Mouse (Mus musculus): ENCODE results near the gene Comt. TPM values are rescaled to one million over a fixed set of nuclear protein-coding genes. Genes with fewer than 3 reads are reported as not detected.
A peak's percentile ranks its signal among the peaks of the same experiment; 100 is the strongest.

Gene Comt
- polyA plus RNA-seq, 1 experiment from 2014 or later: 64.0 TPM

DNA sequence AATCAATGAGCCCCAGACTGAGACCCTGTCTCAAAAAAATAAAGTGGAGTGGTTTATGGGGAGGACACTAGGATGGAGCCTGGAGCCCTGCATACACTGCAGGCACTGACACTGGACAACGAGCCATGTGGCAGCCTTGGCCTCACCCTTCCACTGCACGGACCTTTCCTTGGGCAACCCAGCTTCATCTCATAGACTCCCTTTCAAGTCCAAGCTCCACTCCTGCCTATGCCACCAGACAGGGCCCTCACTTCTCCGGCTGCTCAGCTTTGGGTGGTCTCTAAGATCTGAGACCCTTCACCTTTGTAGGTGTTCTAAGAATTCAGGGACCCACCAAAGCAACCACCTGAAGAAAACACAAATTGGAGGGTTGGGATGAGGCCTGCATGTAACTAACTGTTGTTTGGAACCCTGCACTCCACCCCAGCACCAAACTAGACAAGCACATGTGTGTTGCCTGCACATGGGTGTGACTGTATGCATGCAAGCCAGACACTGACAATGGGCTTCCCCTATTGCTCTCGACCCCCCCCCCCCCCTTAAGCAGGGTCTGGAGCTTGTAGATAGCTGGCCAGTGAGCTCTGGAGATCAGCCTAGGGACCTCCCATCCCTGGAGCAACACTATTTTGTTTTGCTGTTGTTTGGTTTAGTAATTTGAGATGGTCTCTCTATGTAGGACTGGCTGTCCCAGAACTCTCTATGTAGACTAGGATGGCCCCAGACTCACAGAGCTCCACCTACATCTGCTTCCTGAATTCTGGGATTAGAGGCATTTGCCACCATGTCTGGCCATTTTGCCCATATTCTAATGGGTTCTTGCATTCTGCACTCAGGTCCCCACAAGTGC, 7.7 kb downstream of the Comt start:
- 0 out of 2 replicates have a peak, but pooled peaks cover 3% of the 10 kb centered on the region for H3K4me1 ChIP-seq
- H3K27ac ChIP-seq: no peak overlapping the region
- no peak for ATAC-seq
- peaks cover 21% of the 10 kb centered on the region for H3K36me3 ChIP-seq (ENCODE audit: poor library complexity, severe bottlenecking)
- 92% methylated on average over 4 of the region's 4 CpGs for WGBS
- no peaks in the 10 kb centered on the region for H3K27me3 ChIP-seq
- no peak overlapping the region for H3K9ac ChIP-seq
- H3K4me3 ChIP-seq: no peak overlapping the region
- no peak overlapping the region for H3K4me2 ChIP-seq
- no peaks in the 10 kb centered on the region for H3K9me3 ChIP-seq (replicated peaks)

DNA sequence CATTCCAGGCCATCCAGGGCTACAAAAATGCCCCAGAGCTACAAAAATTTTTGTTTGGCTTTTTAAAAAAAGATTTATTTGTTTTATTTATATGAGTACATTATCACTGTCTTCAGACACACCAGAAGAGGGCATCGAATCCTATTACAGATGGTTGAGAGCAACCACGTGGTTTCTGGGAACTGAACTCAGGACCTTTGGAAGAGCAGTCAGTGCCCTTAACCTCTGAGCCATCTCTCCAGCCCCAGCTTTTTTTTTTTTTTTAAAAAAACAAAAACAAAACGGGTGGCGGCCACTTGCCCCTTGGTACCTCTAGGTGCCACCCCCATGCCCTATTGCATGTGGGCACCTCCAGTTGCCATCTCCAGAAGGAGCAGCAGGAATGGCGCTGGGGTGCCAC, 9.2 kb downstream of the Comt start:
- H3K27me3 ChIP-seq: no peaks in the 10 kb centered on the region
- no peak for ATAC-seq
- no peak overlapping the region for H3K4me2 ChIP-seq
- H3K4me1 ChIP-seq: no peaks in the 10 kb centered on the region
- no peak overlapping the region for H3K27ac ChIP-seq
- H3K36me3 ChIP-seq (ENCODE audit: poor library complexity, severe bottlenecking): peaks cover 15% of the 10 kb centered on the region
- H3K9me3 ChIP-seq (replicated peaks): no peaks in the 10 kb centered on the region
- WGBS: 92% methylated on average over 5 of the region's 5 CpGs
- H3K4me3 ChIP-seq: no peak overlapping the region
- no peak overlapping the region for H3K9ac ChIP-seq

DNA sequence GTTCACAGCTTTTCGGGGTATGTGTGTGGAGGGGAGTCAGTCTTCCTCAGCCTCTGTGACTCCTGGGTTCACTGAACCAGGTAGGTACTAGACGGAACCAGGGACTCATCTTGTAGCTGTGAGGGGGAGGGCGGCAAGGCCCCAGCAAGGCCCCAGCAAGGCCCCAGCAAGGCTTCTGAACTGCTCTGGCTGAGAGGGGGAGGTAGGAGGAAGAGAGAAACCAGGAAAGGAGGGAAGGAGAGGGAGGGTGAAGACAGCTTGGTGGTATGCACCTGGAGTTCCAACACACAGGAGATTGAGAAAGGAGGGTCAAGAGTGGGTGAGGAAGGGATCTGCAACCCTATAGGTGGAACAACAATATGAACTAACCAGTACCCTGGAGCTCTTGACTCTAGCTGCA, 9.8 kb downstream of the Comt start:
- no peak for ATAC-seq
- WGBS: 87% methylated on average over 3 of the region's 3 CpGs
- H3K27ac ChIP-seq: no peak overlapping the region

DNA sequence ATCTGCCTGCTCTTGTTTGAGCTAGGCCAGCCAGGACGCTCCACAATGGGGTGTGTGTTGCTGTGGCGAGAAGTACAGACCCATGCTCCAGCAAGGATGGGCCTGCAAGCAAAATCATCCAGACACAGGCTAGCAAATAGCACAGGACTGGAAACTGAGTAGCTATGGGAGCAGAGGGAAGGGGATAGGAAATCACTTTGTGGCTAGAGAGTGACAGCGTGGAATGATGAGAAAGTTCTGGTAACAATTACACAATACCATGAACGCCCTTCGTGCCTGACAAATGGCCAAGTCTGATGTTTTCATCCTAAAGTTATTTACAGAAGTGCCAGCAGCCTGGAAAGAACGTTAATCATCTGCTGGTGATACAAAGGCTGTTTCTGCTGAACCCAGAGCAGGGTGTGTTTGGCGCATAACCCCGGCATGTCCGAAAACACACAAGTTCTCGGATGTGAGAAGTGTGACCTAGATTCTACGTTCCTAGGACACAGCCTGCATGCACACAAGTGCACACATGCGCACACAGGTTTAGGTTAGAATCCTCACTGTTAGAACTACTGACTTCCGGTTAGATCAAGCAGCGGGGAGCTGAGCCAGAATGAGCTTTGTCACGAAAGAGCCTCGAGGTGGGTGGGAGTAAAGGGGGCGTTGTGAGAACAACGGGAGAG, 10.4 kb downstream of the Comt start:
- no peak overlapping the region for H3K4me3 ChIP-seq
- no peak overlapping the region for H3K9ac ChIP-seq
- no peak overlapping the region for H3K27ac ChIP-seq
- ATAC-seq: no peak
- peaks cover 8% of the 10 kb centered on the region for H3K4me1 ChIP-seq
- H3K27me3 ChIP-seq: no peaks in the 10 kb centered on the region
- WGBS: 84% methylated on average over 18 of the region's 18 CpGs
- peaks cover 23% of the 10 kb centered on the region for H3K36me3 ChIP-seq (ENCODE audit: poor library complexity, severe bottlenecking)
- H3K4me2 ChIP-seq: no peak overlapping the region
- no peaks in the 10 kb centered on the region for H3K9me3 ChIP-seq (replicated peaks)

More for the DNA sequence above, 9.8 kb downstream of the Comt start:
- Histone ChIP-seq H3K4me2 (no peak overlapping the region), H3K4me1 (peaks cover 1% of the 10 kb centered on the region), H3K36me3 (ENCODE audit: poor library complexity, severe bottlenecking) (peaks cover 17% of the 10 kb centered on the region), H3K27me3 (no peaks in the 10 kb centered on the region), H3K9ac (no peak overlapping the region), H3K4me3 (no peak overlapping the region), H3K9me3 (replicated peaks) (no peaks in the 10 kb centered on the region)

DNA sequence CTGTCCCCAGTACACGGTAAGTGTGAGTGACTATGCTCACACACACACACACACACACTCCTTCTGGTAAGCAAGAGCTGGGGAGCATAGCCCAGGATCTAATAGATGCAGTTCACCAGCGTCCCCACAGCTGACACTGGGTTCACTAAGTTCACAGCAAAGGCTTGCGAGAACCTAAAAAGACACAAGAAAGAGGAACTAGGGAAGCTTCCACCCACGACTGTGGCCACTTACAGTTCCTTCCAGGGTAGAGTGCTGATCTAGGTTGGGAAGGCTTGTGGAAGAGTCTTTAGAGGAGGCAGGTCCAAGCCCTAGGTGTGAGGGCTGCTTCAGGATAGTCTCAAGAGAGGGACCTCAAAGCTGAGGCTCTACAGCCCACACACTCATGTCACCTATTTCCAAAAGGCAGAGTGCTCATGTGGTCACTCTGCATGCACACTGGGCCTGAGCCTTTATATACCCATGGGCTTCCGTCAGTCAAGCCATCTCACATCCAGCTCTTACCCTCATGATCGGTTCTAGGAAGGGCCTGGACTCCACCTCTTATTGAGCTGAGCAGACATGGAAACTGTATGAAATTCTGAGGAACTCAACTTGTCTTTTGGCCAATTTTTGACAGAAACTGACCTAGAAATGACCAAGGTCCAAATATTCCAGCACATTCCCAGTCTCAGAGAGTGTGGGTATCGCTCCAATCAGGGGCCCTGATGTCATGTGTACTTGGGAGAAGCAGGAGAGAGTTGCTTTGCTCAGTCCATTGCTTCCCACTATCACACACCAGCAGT, 13.4 kb downstream of the Comt start:
- Histone ChIP-seq H3K4me3 (no peak overlapping the region), H3K27ac (no peak overlapping the region), H3K27me3 (no peaks in the 10 kb centered on the region), H3K36me3 (ENCODE audit: poor library complexity, severe bottlenecking) (peaks cover 44% of the 10 kb centered on the region), H3K4me2 (no peak overlapping the region), H3K9me3 (replicated peaks) (no peaks in the 10 kb centered on the region), H3K9ac (no peak overlapping the region), H3K4me1 (peaks cover 18% of the 10 kb centered on the region)
- ATAC-seq: no peak
- WGBS: 89% methylated on average over 7 of the region's 7 CpGs

DNA sequence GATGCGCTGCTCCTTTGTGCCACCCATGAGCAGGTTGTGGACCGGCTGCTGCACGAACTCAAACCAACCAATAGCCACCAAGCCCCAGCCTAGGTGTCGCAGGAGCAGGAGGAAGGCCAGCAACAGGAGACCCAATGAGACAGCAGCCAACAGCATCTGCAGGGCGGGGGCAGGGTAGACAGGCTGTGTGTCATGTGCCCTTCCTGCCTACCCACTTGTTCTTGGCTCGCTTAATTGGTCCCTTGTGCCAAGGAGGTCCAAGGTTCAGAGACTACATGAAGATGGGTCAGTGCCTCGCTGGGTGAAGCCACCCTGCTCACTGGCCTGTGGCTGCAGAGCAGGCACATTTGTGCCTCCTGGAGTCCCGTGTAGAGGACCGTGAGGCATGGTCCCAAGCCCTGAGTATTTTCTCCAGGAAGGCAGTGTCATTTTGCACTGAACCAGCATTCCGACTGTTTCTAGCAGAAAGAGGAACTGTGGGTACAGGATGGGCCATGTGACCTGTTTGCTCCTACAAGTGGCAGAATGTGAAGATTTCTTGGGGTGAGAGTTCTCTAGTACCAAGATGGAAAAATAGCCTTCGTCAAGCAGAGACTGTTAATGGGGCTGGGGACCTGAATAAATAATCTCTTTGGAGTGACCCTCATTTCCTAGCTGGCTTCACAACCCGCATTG, 14.7 kb downstream of the Comt start:
- H3K27ac ChIP-seq: no peak overlapping the region
- no peak overlapping the region for H3K4me2 ChIP-seq
- H3K36me3 ChIP-seq (ENCODE audit: poor library complexity, severe bottlenecking): peaks cover 50% of the 10 kb centered on the region
- H3K9me3 ChIP-seq (replicated peaks): no peaks in the 10 kb centered on the region
- 0 out of 2 replicates have a peak overlapping the region, but pooled peaks have one; percentile 26 for H3K9ac ChIP-seq
- no peaks in the 10 kb centered on the region for H3K27me3 ChIP-seq
- H3K4me1 ChIP-seq: peaks cover 26% of the 10 kb centered on the region
- ATAC-seq: no peak
- WGBS: 84% methylated on average over 12 of the region's 12 CpGs
- no peak overlapping the region for H3K4me3 ChIP-seq

DNA sequence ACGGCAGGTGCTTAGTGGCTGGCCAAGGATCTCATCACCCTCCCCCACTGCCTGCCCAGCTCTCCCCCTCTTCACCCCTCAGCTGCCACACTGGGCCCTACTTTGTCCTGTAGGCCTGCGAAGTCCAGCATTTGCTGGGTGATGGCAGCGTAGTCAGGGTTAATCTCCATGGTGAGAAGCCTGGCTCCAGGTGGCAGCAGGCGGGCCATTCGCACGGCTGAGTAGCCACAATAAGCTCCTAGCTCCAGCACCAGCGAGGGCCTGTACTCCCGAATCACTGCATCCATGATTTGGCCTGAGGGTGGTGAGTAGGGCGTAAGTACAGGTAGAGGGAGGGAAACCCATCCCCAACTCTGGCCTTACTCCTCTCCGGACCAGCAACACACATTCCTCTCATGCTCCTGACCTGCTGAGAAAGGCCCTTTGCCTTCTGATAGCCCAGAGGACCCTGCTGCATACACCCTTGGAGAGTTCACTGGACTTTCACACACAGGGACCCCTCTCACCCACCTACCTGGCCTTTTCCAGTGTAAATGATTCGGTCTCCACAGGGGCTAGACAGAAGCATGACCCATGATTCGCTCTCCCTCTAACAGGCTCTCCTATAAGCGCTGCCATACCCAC, 15.5 kb downstream of the Comt start:
- no peak for ATAC-seq
- no peak overlapping the region for H3K4me3 ChIP-seq
- no peaks in the 10 kb centered on the region for H3K9me3 ChIP-seq (replicated peaks)
- H3K4me1 ChIP-seq: peaks cover 26% of the 10 kb centered on the region
- H3K27me3 ChIP-seq: no peaks in the 10 kb centered on the region
- H3K4me2 ChIP-seq: no peak overlapping the region
- 0 out of 2 replicates have a peak overlapping the region, but pooled peaks have one; percentile 34 for H3K9ac ChIP-seq
- no peak overlapping the region; the same call in 1 of the 2 replicates for H3K27ac ChIP-seq
- H3K36me3 ChIP-seq (ENCODE audit: poor library complexity, severe bottlenecking): peaks cover 53% of the 10 kb centered on the region
- 57% methylated on average over 13 of the region's 13 CpGs for WGBS

DNA sequence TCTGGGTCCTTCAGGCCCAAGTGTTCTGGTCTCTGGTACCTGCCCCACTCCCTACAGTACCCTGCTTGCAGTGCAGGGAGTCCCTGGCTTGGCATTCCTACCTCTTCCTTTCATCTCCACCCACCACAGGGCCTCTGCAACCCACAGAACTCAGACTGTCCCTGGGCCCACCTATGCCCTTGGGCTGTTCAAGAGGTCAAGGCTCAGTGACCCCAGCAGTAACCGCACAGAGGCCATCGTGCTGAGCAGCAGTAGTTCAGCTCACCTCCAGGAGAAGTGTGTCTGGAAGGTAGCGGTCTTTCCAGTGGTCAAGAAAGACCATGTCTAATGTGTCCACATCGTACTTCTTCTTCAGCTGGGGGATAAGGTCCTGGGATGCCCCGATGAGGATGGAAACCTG, 16.2 kb downstream of the Comt start:
- H3K9me3 ChIP-seq (replicated peaks): no peaks in the 10 kb centered on the region
- H3K4me3 ChIP-seq: no peak overlapping the region
- no peak overlapping the region for H3K4me2 ChIP-seq
- no peak for ATAC-seq
- peaks cover 58% of the 10 kb centered on the region for H3K36me3 ChIP-seq (ENCODE audit: poor library complexity, severe bottlenecking)
- WGBS: 83% methylated on average over 5 of the region's 5 CpGs
- H3K27me3 ChIP-seq: no peaks in the 10 kb centered on the region
- H3K27ac ChIP-seq: no peak overlapping the region
- no peak overlapping the region for H3K9ac ChIP-seq
- peaks cover 32% of the 10 kb centered on the region for H3K4me1 ChIP-seq

DNA sequence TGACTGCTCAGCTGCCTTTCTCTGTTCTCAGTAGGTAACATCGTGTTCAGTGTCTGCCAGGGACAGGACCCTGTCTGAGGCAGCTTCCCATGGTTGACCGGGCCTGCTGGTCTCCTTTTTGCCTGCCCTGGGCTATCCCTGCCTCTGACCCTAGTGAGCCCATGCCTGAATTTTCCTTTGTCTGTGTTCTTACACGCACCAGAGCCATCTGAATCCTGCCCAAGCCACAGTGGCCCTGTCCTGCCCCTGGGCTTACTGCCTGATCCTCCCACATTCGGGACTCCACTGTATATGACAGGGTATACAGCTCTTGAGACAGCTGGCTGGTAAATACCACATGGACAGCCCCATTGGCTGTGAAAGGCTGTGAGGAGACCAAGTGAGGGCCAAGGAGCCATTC, 16.9 kb downstream of the Comt start:
- 64% methylated on average over 4 of the region's 4 CpGs for WGBS
- H3K27me3 ChIP-seq: no peaks in the 10 kb centered on the region
- H3K4me2 ChIP-seq: no peak overlapping the region
- ATAC-seq: no peak
- peaks cover 32% of the 10 kb centered on the region for H3K4me1 ChIP-seq
- no peak overlapping the region for H3K4me3 ChIP-seq
- no peaks in the 10 kb centered on the region for H3K9me3 ChIP-seq (replicated peaks)
- peak overlapping the region; percentile 44; the same call in 1 of the 2 replicates for H3K27ac ChIP-seq
- H3K9ac ChIP-seq: peak overlapping the region; percentile 34; the same call in 1 of the 2 replicates
- peaks cover 64% of the 10 kb centered on the region for H3K36me3 ChIP-seq (ENCODE audit: poor library complexity, severe bottlenecking)

DNA sequence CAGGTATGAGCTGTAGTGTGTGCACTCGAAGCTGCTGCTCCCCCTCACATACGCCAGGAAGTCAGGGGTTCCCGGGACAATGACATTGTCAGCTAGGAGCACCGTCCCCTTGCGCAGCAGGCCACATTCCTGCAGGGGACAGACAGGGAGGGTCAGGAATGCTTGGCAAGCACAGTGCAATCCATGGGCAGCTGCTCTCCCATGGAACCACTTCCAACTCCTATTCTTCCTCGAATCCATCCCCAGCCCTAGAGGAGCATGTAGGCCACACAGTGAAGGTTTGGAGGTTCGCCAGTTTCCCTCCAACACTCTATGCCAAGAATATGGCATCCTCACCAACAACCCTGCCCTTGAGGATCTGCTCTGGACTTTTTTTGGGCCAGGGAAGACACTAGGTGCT, 18.7 kb downstream of the Comt start:
- Histone ChIP-seq H3K27ac (peak overlapping the region; percentile 49), H3K36me3 (ENCODE audit: poor library complexity, severe bottlenecking) (peaks cover 77% of the 10 kb centered on the region), H3K9me3 (replicated peaks) (no peaks in the 10 kb centered on the region), H3K9ac (peak overlapping the region; percentile 30; the same call in 1 of the 2 replicates), H3K4me3 (no peak overlapping the region), H3K27me3 (no peaks in the 10 kb centered on the region), H3K4me1 (peaks cover 32% of the 10 kb centered on the region), H3K4me2 (no peak overlapping the region)
- WGBS: 65% methylated on average over 7 of the region's 7 CpGs
- no peak for ATAC-seq

DNA sequence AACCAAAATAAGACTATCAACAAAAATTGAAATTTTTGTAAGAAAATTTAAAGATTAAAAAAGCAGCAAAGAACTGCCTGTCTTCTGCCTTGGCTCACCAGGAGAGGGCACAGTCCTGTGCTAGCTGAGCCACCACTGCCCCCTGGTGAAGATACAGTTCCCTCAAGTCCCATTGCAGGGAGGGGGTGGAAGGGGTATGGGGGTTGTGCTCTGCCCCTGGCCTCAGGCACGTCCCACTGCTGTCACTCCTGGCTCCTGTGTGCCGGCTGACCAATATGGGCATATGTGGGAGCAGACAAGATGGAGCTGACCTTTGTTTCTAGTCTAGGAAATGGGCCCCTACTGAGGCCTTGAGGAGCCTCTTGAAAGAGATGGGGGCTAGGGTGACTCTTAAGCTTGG, 20.4 kb downstream of the Comt start:
- Histone ChIP-seq H3K9me3 (replicated peaks) (no peaks in the 10 kb centered on the region), H3K4me3 (no peak overlapping the region), H3K9ac (no peak overlapping the region), H3K27me3 (no peaks in the 10 kb centered on the region), H3K36me3 (ENCODE audit: poor library complexity, severe bottlenecking) (peaks cover 86% of the 10 kb centered on the region), H3K27ac (no peak overlapping the region), H3K4me2 (no peak overlapping the region), H3K4me1 (peaks cover 34% of the 10 kb centered on the region)
- WGBS: 12% methylated on average over 2 of the region's 2 CpGs
- ATAC-seq: peak; percentile 60

All from forebrain, embryonic 13.5 days (tissue).